Mouse (Mus musculus) forebrain, embryonic 13.5 days (tissue): ENCODE data around the gene Fkbp4. TPM values are rescaled to one million over a fixed set of nuclear protein-coding genes. Genes with fewer than 3 reads are reported as not detected.

Experiments
- ATAC-seq: fragments of 200-750 bp; cut with Nextera tagmentation; 2 replicates; pipeline ENCODE4 v1.8.0; 2017
- H3K27ac ChIP-seq: fragments of 300-500 bp; sonication (generic); 2 replicates; pipeline ENCODE4 v1.5.1; 2015; ENCODE audit warnings: inconsistent platforms, mild to moderate bottlenecking, moderate library complexity
- H3K27me3 ChIP-seq: fragments of 300-500 bp; sonication (generic); 2 replicates; pipeline ENCODE4 v1.6.1; 2015; ENCODE audit warnings: mild to moderate bottlenecking, inconsistent platforms
- H3K36me3 ChIP-seq: fragments of 300-500 bp; sonication (generic); 2 replicates; pipeline ENCODE4 v1.6.1; 2015; ENCODE audit warnings: mild to moderate bottlenecking, inconsistent platforms; ENCODE audit not compliant: poor library complexity, severe bottlenecking
- H3K4me1 ChIP-seq: fragments of 300-500 bp; sonication (generic); 2 replicates; pipeline ENCODE4 v1.6.1; 2015; ENCODE audit warnings: inconsistent platforms
- H3K4me2 ChIP-seq: fragments of 300-500 bp; sonication (generic); 2 replicates; pipeline ENCODE4 v1.6.1; 2015; ENCODE audit warnings: inconsistent platforms, mild to moderate bottlenecking, moderate library complexity
- H3K4me3 ChIP-seq: fragments of 300-500 bp; sonication (generic); 2 replicates; pipeline ENCODE4 v1.5.1; 2015; ENCODE audit warnings: mild to moderate bottlenecking, inconsistent platforms
- H3K9ac ChIP-seq: fragments of 300-500 bp; sonication (generic); 2 replicates; pipeline ENCODE4 v1.6.1; 2015; ENCODE audit warnings: mild to moderate bottlenecking, inconsistent platforms
- H3K9me3 ChIP-seq: fragments of 300-500 bp; sonication (generic); replicated peaks from 2 replicates; pipeline ENCODE4 v1.6.1; 2016; ENCODE audit warnings: inconsistent platforms
- WGBS: fragments of 180-500 bp; shearing (Covaris S2); methylation state at CpG from one replicate; pipeline ENCODE4 v1.1.7; 2015; 5-methylcytosine and 5-hydroxymethylcytosine counted together
- polyA plus RNA-seq: library from polyadenylated mRNA; unstranded; fragments of >200 nt; fragmentation: Nextera tagmentation; extraction: Ambion mirVana; gene quantifications from 2 replicates; pipeline ENCODE4 v1.2.1, GENCODE M21; 2015

Fkbp4 gene
- polyA plus RNA-seq, 1 experiment from 2014 or later, result 454 TPM

GRCm38 (mm10) chr6:128460321-128460720 is 21.8 kb upstream of the Fkbp4 start:
- no peak overlapping the region for H3K27ac ChIP-seq
- H3K4me1 ChIP-seq, result no peaks in the 10 kb centered on the region
- no peak for ATAC-seq
- H3K4me3 ChIP-seq, result no peak overlapping the region
- no peak overlapping the region for H3K9ac ChIP-seq
- no peak overlapping the region for H3K4me2 ChIP-seq
- no peaks in the 10 kb centered on the region for H3K27me3 ChIP-seq
- WGBS, result 33% methylated on average over 2 of the region's 2 CpGs
- H3K9me3 ChIP-seq, result no peaks in the 10 kb centered on the region
- no peaks in the 10 kb centered on the region for H3K36me3 ChIP-seq

- no peak overlapping the region for H3K4me3 ChIP-seq
- no peaks in the 10 kb centered on the region for H3K9me3 ChIP-seq
- no peaks in the 10 kb centered on the region for H3K4me1 ChIP-seq
- H3K27ac ChIP-seq, result no peak overlapping the region
- H3K4me2 ChIP-seq, result no peak overlapping the region
- WGBS, result 84% methylated on average over 5 of the region's 5 CpGs
- ATAC-seq, result no peak
- H3K27me3 ChIP-seq, result no peaks in the 10 kb centered on the region
- H3K9ac ChIP-seq, result no peak overlapping the region
- H3K36me3 ChIP-seq, result no peaks in the 10 kb centered on the region
These were observed 18.7 kb upstream of the Fkbp4 start for GRCm38 (mm10) chr6:128457186-128457585.

- no peak overlapping the region for H3K4me3 ChIP-seq
- H3K4me2 ChIP-seq, result no peak overlapping the region
- H3K9ac ChIP-seq, result no peak overlapping the region
- no peaks in the 10 kb centered on the region for H3K4me1 ChIP-seq
- H3K36me3 ChIP-seq, result no peaks in the 10 kb centered on the region
- WGBS, result 85% methylated on average over 12 of the region's 12 CpGs
- no peaks in the 10 kb centered on the region for H3K9me3 ChIP-seq
- no peaks in the 10 kb centered on the region for H3K27me3 ChIP-seq
- no peak; the same call in 1 of the 2 replicates for ATAC-seq
- no peak overlapping the region for H3K27ac ChIP-seq
These were observed 17.5 kb upstream of the Fkbp4 start for GRCm38 (mm10) chr6:128455835-128456605.

GRCm38 (mm10) chr6:128447063-128447462 is 8.6 kb upstream of the Fkbp4 start:
- Histone ChIP-seq H3K27me3 (no peaks in the 10 kb centered on the region), H3K4me3 (no peak overlapping the region), H3K4me2 (no peak overlapping the region), H3K36me3 (no peaks in the 10 kb centered on the region), H3K4me1 (peaks cover 9% of the 10 kb centered on the region), H3K9me3 (no peaks in the 10 kb centered on the region), H3K27ac (no peak overlapping the region), H3K9ac (no peak overlapping the region)
- ATAC-seq, result no peak
- WGBS, result 97% methylated on average over 5 of the region's 5 CpGs

GRCm38 (mm10) chr6:128445761-128446535 is 7.5 kb upstream of the Fkbp4 start:
- WGBS, result 13% methylated on average over 14 of the region's 14 CpGs
- no peak overlapping the region; the same call in 1 of the 2 replicates for H3K9ac ChIP-seq
- H3K27me3 ChIP-seq, result no peaks in the 10 kb centered on the region
- peak; percentile 72 for ATAC-seq
- peak overlapping the region; percentile 36 for H3K4me2 ChIP-seq
- no peak overlapping the region for H3K4me3 ChIP-seq
- no peak overlapping the region for H3K27ac ChIP-seq
- H3K4me1 ChIP-seq, result peaks cover 9% of the 10 kb centered on the region
- no peaks in the 10 kb centered on the region for H3K36me3 ChIP-seq
- no peaks in the 10 kb centered on the region for H3K9me3 ChIP-seq

- no peak for ATAC-seq
- Histone ChIP-seq H3K9ac (no peak overlapping the region), H3K36me3 (peaks cover 14% of the 10 kb centered on the region), H3K27me3 (no peaks in the 10 kb centered on the region), H3K4me3 (no peak overlapping the region), H3K9me3 (no peaks in the 10 kb centered on the region), H3K4me1 (peaks cover 25% of the 10 kb centered on the region), H3K4me2 (no peak overlapping the region), H3K27ac (no peak overlapping the region)
- 95% methylated on average over 2 of the region's 2 CpGs for WGBS
These were observed 1.8 kb upstream of the Fkbp4 start for GRCm38 (mm10) chr6:128440238-128440637.

- 29% methylated on average over 17 of the region's 18 CpGs for WGBS
- Histone ChIP-seq H3K4me1 (peaks cover 24% of the 10 kb centered on the region), H3K9ac (0 out of 2 replicates have a peak overlapping the region, but pooled peaks have one; percentile 94), H3K27me3 (no peaks in the 10 kb centered on the region), H3K4me3 (peak overlapping the region; percentile 98), H3K27ac (no peak overlapping the region), H3K4me2 (peak overlapping the region; percentile 74), H3K9me3 (no peaks in the 10 kb centered on the region), H3K36me3 (peaks cover 27% of the 10 kb centered on the region)
- ATAC-seq, result peak; percentile 74; the same call in 1 of the 2 replicates
These were observed 429 bp upstream of the Fkbp4 start for GRCm38 (mm10) chr6:128438871-128439341.

GRCm38 (mm10) chr6:128437731-128438316 is 653 bp downstream of the Fkbp4 start:
- Histone ChIP-seq H3K27ac (peak overlapping the region; percentile 90), H3K9me3 (no peaks in the 10 kb centered on the region), H3K27me3 (no peaks in the 10 kb centered on the region), H3K4me2 (peak overlapping the region; percentile 74), H3K4me3 (peak overlapping the region; percentile 98), H3K4me1 (peaks cover 24% of the 10 kb centered on the region), H3K9ac (peak overlapping the region; percentile 94), H3K36me3 (peaks cover 38% of the 10 kb centered on the region)
- peak; percentile 77 for ATAC-seq
- WGBS, result 0% methylated on average over 45 of the region's 52 CpGs

- peaks cover 44% of the 10 kb centered on the region for H3K36me3 ChIP-seq
- ATAC-seq, result no peak
- H3K9ac ChIP-seq, result peak overlapping the region; percentile 94
- peak overlapping the region; percentile 98 for H3K4me3 ChIP-seq
- H3K4me1 ChIP-seq, result peaks cover 27% of the 10 kb centered on the region
- H3K4me2 ChIP-seq, result peak overlapping the region; percentile 74
- WGBS, result 2% methylated on average over 10 of the region's 10 CpGs
- no peaks in the 10 kb centered on the region for H3K27me3 ChIP-seq
- H3K27ac ChIP-seq, result peak overlapping the region; percentile 90
- no peaks in the 10 kb centered on the region for H3K9me3 ChIP-seq
These were observed 1.2 kb downstream of the Fkbp4 start for GRCm38 (mm10) chr6:128437288-128437687.

- peaks cover 52% of the 10 kb centered on the region for H3K36me3 ChIP-seq
- ATAC-seq, result no peak
- peak overlapping the region; percentile 74 for H3K4me2 ChIP-seq
- H3K27ac ChIP-seq, result no peak overlapping the region
- H3K27me3 ChIP-seq, result no peaks in the 10 kb centered on the region
- peaks cover 27% of the 10 kb centered on the region for H3K4me1 ChIP-seq
- no peaks in the 10 kb centered on the region for H3K9me3 ChIP-seq
- H3K9ac ChIP-seq, result peak overlapping the region; percentile 94
- 91% methylated on average over 8 of the region's 8 CpGs for WGBS
- peak overlapping the region; percentile 98 for H3K4me3 ChIP-seq
These were observed 2.0 kb downstream of the Fkbp4 start for GRCm38 (mm10) chr6:128436356-128437005.

GRCm38 (mm10) chr6:128435474-128435873 is 3.0 kb downstream of the Fkbp4 start:
- no peak for ATAC-seq
- 85% methylated on average over 5 of the region's 5 CpGs for WGBS
- no peaks in the 10 kb centered on the region for H3K27me3 ChIP-seq
- H3K27ac ChIP-seq, result no peak overlapping the region
- H3K9ac ChIP-seq, result no peak overlapping the region
- no peak overlapping the region for H3K4me2 ChIP-seq
- H3K4me1 ChIP-seq, result peaks cover 27% of the 10 kb centered on the region
- H3K4me3 ChIP-seq, result no peak overlapping the region
- H3K36me3 ChIP-seq, result peaks cover 61% of the 10 kb centered on the region
- no peaks in the 10 kb centered on the region for H3K9me3 ChIP-seq
